Mouse (Mus musculus): ENCODE results near the gene Fbxo6. TPM values are rescaled to one million over a fixed set of nuclear protein-coding genes. Genes with fewer than 3 reads are reported as not detected.
"Not testable (repeated sequence)": the region's sequence is repeated elsewhere in the genome, so short reads cannot be mapped to it uniquely, and the experiment has no call there.

Fbxo6 gene
- polyA plus RNA-seq (2012; rRNA removed), result 34.0 and 38.7 TPM in 2 replicates

GRCm38 (mm10) chr4:148151267-148152168 is at the start of gene Fbxo6:
Gene Fbxo6 (minus strand): TSS chr4:148152140.
- H3K4me3 ChIP-seq (replicated peaks; ENCODE audit: insufficient read depth, low read depth, low read length), result peak within 1 kb of the TSS; percentile 77
- TF ChIP-seq CTCF (IDR thresholded peaks at IDR 0.05; ENCODE audit: borderline replicate concordance, insufficient read depth, low read depth, low read length) (peak; percentile 63), POLR2A (IDR thresholded peaks at IDR 0.05; ENCODE audit: borderline replicate concordance, insufficient read depth, low read length) (peak; percentile 36; the same call in 1 of the 2 replicates)
- H3K4me1 ChIP-seq (ENCODE audit: control insufficient read depth, insufficient read depth, low read length), result no peaks in the 10 kb centered on the region
- DNase-seq, result peak; percentile 88
- H3K27me3 ChIP-seq (ENCODE audit: control insufficient read depth, insufficient read depth, low read length), result no peaks in the 10 kb centered on the region
- peak within 1 kb of the TSS; percentile 87 for H3K27ac ChIP-seq (ENCODE audit: insufficient read depth, low read length)
- under 1% methylated on average over 66 of the region's 67 CpGs for WGBS

DNA sequence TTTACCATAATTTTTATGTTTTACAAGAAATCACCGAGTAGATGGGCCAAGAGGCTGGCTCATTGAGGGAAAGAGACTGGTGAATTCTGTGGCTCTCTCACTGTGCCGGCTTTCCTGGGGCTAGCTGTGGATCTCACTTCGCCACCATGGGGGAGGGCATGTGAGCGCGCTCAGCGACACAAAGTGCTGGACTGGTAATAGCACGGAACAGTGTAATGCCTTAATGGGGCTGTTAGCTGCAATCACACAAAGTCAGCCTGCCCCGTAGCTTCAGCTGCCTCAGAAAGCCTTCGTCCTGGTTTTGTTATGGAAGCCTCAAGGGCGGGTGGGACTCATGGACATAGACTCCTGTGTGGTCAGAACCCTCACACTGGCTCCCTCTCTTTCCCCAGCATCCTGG is 46.8 kb upstream of the Fbxo6 start:
- Histone ChIP-seq H3K4me3 (replicated peaks; ENCODE audit: insufficient read depth, low read depth, low read length) (no peak overlapping the region), H3K27me3 (ENCODE audit: control insufficient read depth, insufficient read depth, low read length) (no peaks in the 10 kb centered on the region), H3K27ac (ENCODE audit: insufficient read depth, low read length) (no peak overlapping the region), H3K4me1 (ENCODE audit: control insufficient read depth, insufficient read depth, low read length) (no peaks in the 10 kb centered on the region)
- no peak for DNase-seq
- TF ChIP-seq POLR2A (IDR thresholded peaks at IDR 0.05; ENCODE audit: borderline replicate concordance, insufficient read depth, low read length) (no peak), CTCF (IDR thresholded peaks at IDR 0.05; ENCODE audit: borderline replicate concordance, insufficient read depth, low read depth, low read length) (no peak)
- WGBS, result 54% methylated on average over 10 of the region's 10 CpGs

DNA sequence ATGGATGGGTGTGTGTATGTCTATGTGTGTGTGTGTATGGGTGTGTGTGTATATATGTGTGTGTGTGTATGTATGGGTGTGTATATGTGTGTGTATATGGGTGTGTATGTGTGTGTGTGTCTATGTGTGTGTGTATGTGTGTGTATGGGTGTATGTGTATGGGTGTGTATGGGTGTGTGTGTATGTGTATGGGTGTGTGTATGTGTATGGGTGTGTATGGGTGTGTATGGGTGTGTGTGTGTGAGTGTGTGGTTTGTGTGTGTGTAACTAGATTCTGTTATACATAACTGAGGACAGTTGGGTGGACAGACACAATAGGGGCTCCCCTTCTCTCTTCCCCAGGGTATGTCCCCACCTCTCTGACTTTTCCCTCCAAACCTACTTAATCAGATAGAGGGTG is 42.5 kb upstream of the Fbxo6 start:
- no peak for DNase-seq
- no peaks in the 10 kb centered on the region for H3K27me3 ChIP-seq (ENCODE audit: control insufficient read depth, insufficient read depth, low read length)
- TF ChIP-seq POLR2A (IDR thresholded peaks at IDR 0.05; ENCODE audit: borderline replicate concordance, insufficient read depth, low read length), result no peak
- no peak for TF ChIP-seq CTCF (IDR thresholded peaks at IDR 0.05; ENCODE audit: borderline replicate concordance, insufficient read depth, low read depth, low read length)
- no peak overlapping the region for H3K27ac ChIP-seq (ENCODE audit: insufficient read depth, low read length)
- no peaks in the 10 kb centered on the region for H3K4me1 ChIP-seq (ENCODE audit: control insufficient read depth, insufficient read depth, low read length)
- no peak overlapping the region for H3K4me3 ChIP-seq (replicated peaks; ENCODE audit: insufficient read depth, low read depth, low read length)

- DNase-seq, result no peak
- Histone ChIP-seq H3K4me3 (replicated peaks; ENCODE audit: insufficient read depth, low read depth, low read length) (no peak overlapping the region), H3K4me1 (ENCODE audit: control insufficient read depth, insufficient read depth, low read length) (no peaks in the 10 kb centered on the region), H3K27me3 (ENCODE audit: control insufficient read depth, insufficient read depth, low read length) (no peaks in the 10 kb centered on the region), H3K27ac (ENCODE audit: insufficient read depth, low read length) (no peak overlapping the region)
- TF ChIP-seq POLR2A (IDR thresholded peaks at IDR 0.05; ENCODE audit: borderline replicate concordance, insufficient read depth, low read length), result no peak
- TF ChIP-seq CTCF (IDR thresholded peaks at IDR 0.05; ENCODE audit: borderline replicate concordance, insufficient read depth, low read depth, low read length), result no peak
- WGBS, result 41% methylated on average over 11 of the region's 11 CpGs
These were observed 40.8 kb upstream of the Fbxo6 start for GRCm38 (mm10) chr4:148192707-148193245.

- not testable (repeated sequence) for DNase-seq; H3K4me3 ChIP-seq (replicated peaks; ENCODE audit: insufficient read depth, low read depth, low read length); H3K4me1 ChIP-seq (ENCODE audit: control insufficient read depth, insufficient read depth, low read length); H3K27me3 ChIP-seq (ENCODE audit: control insufficient read depth, insufficient read depth, low read length); H3K27ac ChIP-seq (ENCODE audit: insufficient read depth, low read length)
- 88% methylated on average over 1 of the region's 1 CpGs for WGBS
These were observed 36.8 kb upstream of the Fbxo6 start for GRCm38 (mm10) chr4:148188767-148189166.

GRCm38 (mm10) chr4:148185819-148186218 is 33.9 kb upstream of the Fbxo6 start:
- Histone ChIP-seq H3K4me1 (ENCODE audit: control insufficient read depth, insufficient read depth, low read length) (no peaks in the 10 kb centered on the region), H3K27me3 (ENCODE audit: control insufficient read depth, insufficient read depth, low read length) (no peaks in the 10 kb centered on the region), H3K27ac (ENCODE audit: insufficient read depth, low read length) (no peak overlapping the region), H3K4me3 (replicated peaks; ENCODE audit: insufficient read depth, low read depth, low read length) (no peak overlapping the region)
- TF ChIP-seq POLR2A (IDR thresholded peaks at IDR 0.05; ENCODE audit: borderline replicate concordance, insufficient read depth, low read length) (no peak), CTCF (IDR thresholded peaks at IDR 0.05; ENCODE audit: borderline replicate concordance, insufficient read depth, low read depth, low read length) (0 out of 2 replicates have a peak, but pooled peaks have one; percentile 10)
- DNase-seq, result no peak
- WGBS, result 76% methylated on average over 4 of the region's 4 CpGs

GRCm38 (mm10) chr4:148184564-148184963 is 32.6 kb upstream of the Fbxo6 start:
- TF ChIP-seq POLR2A (IDR thresholded peaks at IDR 0.05; ENCODE audit: borderline replicate concordance, insufficient read depth, low read length), result no peak
- no peak for TF ChIP-seq CTCF (IDR thresholded peaks at IDR 0.05; ENCODE audit: borderline replicate concordance, insufficient read depth, low read depth, low read length)
- no peak overlapping the region for H3K27ac ChIP-seq (ENCODE audit: insufficient read depth, low read length)
- 47% methylated on average over 9 of the region's 9 CpGs for WGBS
- no peaks in the 10 kb centered on the region for H3K4me1 ChIP-seq (ENCODE audit: control insufficient read depth, insufficient read depth, low read length)
- no peak for DNase-seq
- no peak overlapping the region for H3K4me3 ChIP-seq (replicated peaks; ENCODE audit: insufficient read depth, low read depth, low read length)
- H3K27me3 ChIP-seq (ENCODE audit: control insufficient read depth, insufficient read depth, low read length), result no peaks in the 10 kb centered on the region

- DNase-seq, result no peak
- Histone ChIP-seq H3K27ac (ENCODE audit: insufficient read depth, low read length) (no peak overlapping the region), H3K4me1 (ENCODE audit: control insufficient read depth, insufficient read depth, low read length) (no peaks in the 10 kb centered on the region), H3K27me3 (ENCODE audit: control insufficient read depth, insufficient read depth, low read length) (no peaks in the 10 kb centered on the region), H3K4me3 (replicated peaks; ENCODE audit: insufficient read depth, low read depth, low read length) (no peak overlapping the region)
- TF ChIP-seq POLR2A (IDR thresholded peaks at IDR 0.05; ENCODE audit: borderline replicate concordance, insufficient read depth, low read length) (no peak), CTCF (IDR thresholded peaks at IDR 0.05; ENCODE audit: borderline replicate concordance, insufficient read depth, low read depth, low read length) (no peak)
- WGBS, result 43% methylated on average over 8 of the region's 8 CpGs
These were observed 30.4 kb upstream of the Fbxo6 start for GRCm38 (mm10) chr4:148182363-148182762.
